Mouse (Mus musculus): ENCODE measurements around the gene Psenen.

DNA sequence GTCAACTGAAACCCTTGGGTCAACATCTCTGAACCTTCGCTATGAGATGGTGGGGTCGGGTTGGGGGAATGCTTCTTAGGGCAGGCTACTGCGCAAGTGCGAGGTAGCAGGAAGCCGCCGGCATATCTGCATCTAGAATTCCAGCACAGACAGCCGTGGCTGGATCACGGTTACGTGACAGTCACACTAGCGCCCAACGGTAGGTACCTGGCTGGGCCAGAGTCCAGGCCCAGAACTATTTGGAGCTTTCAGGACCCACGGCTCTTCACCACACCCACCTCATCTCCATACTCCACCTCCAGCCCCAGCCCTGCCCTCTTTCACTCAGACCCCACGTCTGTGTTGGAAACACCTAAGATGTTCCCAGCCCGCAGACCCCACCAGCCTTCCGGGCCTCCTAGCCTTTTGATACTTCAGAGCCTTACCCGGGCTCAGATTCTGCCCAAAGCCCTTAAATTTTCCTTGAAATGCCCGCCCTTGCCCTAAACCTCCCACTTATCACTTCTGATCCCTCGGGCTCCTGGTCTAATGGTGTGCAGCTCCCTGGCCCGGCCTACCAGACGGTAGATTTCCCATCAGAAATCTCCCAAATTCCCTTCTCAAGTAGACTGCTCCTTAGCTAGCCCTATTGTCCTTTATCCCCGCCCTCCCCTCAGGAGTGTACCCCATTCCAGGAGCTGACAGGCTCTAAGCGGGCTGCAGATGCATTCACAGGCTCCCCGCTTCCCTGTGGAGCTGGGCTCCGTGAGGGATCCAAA is 48.2 kb downstream of the Psenen start:
- no peak for TF ChIP-seq EP300 (optimal IDR thresholded peaks at IDR 0.05)
- TF ChIP-seq CTCF (IDR thresholded peaks at IDR 0.05; ENCODE audit: low read depth), result no peak

Data from stomach, postnatal 0 days (tissue).